Mouse (Mus musculus) kidney, embryonic 15.5 days (tissue): ENCODE results near the gene Miga1. TPM values are rescaled to one million over a fixed set of nuclear protein-coding genes. Genes with fewer than 3 reads are reported as not detected.
A peak's percentile ranks its signal among the peaks of the same experiment; 100 is the strongest.

Experiments
- ATAC-seq: fragments of 200-750 bp; cut with Nextera tagmentation; replicated peaks from 2 replicates; pipeline ENCODE4 v1.8.0; 2017; ENCODE audit warnings: moderate TSS enrichment; ENCODE audit not compliant: low FRiP score
- H3K27ac ChIP-seq: fragments of 300-500 bp; sonication (generic); 2 replicates; pipeline ENCODE4 v1.5.1; 2015; ENCODE audit warnings: mild to moderate bottlenecking, inconsistent platforms
- H3K27me3 ChIP-seq: fragments of 300-500 bp; sonication (generic); 2 replicates; pipeline ENCODE4 v1.6.1; 2015; ENCODE audit warnings: inconsistent platforms
- H3K36me3 ChIP-seq: fragments of 300-500 bp; sonication (generic); 2 replicates; pipeline ENCODE4 v1.6.1; 2015; ENCODE audit warnings: inconsistent platforms
- H3K4me1 ChIP-seq: fragments of 300-500 bp; sonication (generic); 2 replicates; pipeline ENCODE4 v1.6.1; 2015; ENCODE audit warnings: inconsistent platforms
- H3K4me2 ChIP-seq: fragments of 300-500 bp; sonication (generic); 2 replicates; pipeline ENCODE4 v1.6.1; 2015; ENCODE audit warnings: moderate library complexity, mild to moderate bottlenecking, inconsistent platforms
- H3K4me3 ChIP-seq: fragments of 300-500 bp; sonication (generic); replicated peaks from 2 replicates; pipeline ENCODE4 v1.5.1; 2015; ENCODE audit warnings: mild to moderate bottlenecking, inconsistent platforms
- H3K9ac ChIP-seq: fragments of 300-500 bp; sonication (generic); 2 replicates; pipeline ENCODE4 v1.6.1; 2015; ENCODE audit warnings: mild to moderate bottlenecking, inconsistent platforms
- H3K9me3 ChIP-seq: fragments of 300-500 bp; sonication (generic); replicated peaks from 2 replicates; pipeline ENCODE4 v1.6.1; 2016; ENCODE audit warnings: inconsistent platforms
- whole genome bisulfite sequencing: fragments of 180-500 bp; shearing (Covaris S2); methylation state at CpG from one replicate; pipeline ENCODE4 v1.1.7; 2015; ENCODE audit warnings: mixed read lengths; 5-methylcytosine and 5-hydroxymethylcytosine counted together
- polyA plus RNA-seq: library from polyadenylated mRNA; unstranded; fragments of >200 nt; fragmentation: Nextera tagmentation; extraction: Ambion mirVana; gene quantifications from 2 replicates; pipeline ENCODE4 v1.2.1, GENCODE M21; 2015

The Miga1 gene
- polyA plus RNA-seq, 1 experiment from 2014 or later, result 17.9 TPM

DNA sequence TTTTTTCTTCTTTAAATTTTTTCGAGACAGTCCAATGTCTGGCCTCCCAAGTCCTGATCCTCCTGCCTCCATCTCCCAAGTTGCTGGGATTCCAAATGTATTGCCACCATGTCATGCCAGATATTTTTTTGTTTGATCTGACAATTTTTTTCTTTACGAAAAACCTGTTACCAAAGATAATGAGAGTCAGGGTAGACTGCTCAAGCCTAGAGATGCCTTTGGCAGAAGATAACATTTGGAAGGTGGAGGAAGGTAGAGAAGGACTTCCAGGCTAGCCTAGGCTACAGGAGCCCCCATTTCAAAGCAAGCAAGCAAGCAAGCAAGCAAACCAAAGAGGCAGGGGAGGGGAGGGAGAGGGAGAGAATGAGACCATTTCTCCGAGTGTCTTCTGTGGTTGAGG, 7.0 kb upstream of the Miga1 start:
- no peak for ATAC-seq
- H3K9me3 ChIP-seq, result no peaks in the 10 kb centered on the region
- H3K4me2 ChIP-seq, result peak overlapping the region; percentile 63
- no peaks in the 10 kb centered on the region for H3K36me3 ChIP-seq
- no peaks in the 10 kb centered on the region for H3K27me3 ChIP-seq
- H3K4me3 ChIP-seq, result peak overlapping the region; percentile 70
- H3K27ac ChIP-seq, result no peak overlapping the region
- H3K9ac ChIP-seq, result peak overlapping the region; percentile 85
- H3K4me1 ChIP-seq, result peaks cover 16% of the 10 kb centered on the region
- 42% methylated on average over 3 of the region's 3 CpGs for WGBS

DNA sequence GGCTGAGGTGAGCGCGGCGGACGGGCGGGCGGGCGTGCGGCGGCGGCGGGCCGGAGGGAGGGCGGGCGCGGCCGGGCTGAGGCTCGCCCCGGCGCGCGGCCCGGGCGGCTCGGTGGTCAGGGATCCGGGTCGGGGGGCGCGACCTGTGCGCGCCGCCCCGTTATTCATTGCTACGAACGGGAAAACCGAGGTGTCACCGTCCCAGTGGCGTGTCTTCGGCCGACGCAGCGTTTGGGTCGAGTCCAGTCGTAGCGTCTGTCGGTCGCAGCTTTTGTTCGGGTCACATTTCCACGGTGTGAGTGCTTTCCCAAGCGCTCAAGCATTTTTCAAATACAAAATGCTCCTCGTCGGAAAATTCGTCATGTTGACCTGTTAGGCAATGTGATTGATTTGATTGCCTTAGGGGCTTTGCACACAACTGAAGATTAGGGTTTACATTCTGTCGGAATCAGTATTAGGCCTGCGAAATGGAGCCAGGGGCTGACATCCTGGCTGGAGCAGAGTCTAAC, 6.5 kb upstream of the Miga1 start:
- WGBS, result under 1% methylated on average over 44 of the region's 54 CpGs
- no peaks in the 10 kb centered on the region for H3K9me3 ChIP-seq
- H3K27me3 ChIP-seq, result no peaks in the 10 kb centered on the region
- peak; percentile 82 for ATAC-seq
- peak overlapping the region; percentile 63 for H3K4me2 ChIP-seq
- no peaks in the 10 kb centered on the region for H3K36me3 ChIP-seq
- H3K9ac ChIP-seq, result peak overlapping the region; percentile 85
- H3K4me3 ChIP-seq, result peak overlapping the region; percentile 70
- H3K27ac ChIP-seq, result peak overlapping the region; percentile 79
- peaks cover 16% of the 10 kb centered on the region for H3K4me1 ChIP-seq

DNA sequence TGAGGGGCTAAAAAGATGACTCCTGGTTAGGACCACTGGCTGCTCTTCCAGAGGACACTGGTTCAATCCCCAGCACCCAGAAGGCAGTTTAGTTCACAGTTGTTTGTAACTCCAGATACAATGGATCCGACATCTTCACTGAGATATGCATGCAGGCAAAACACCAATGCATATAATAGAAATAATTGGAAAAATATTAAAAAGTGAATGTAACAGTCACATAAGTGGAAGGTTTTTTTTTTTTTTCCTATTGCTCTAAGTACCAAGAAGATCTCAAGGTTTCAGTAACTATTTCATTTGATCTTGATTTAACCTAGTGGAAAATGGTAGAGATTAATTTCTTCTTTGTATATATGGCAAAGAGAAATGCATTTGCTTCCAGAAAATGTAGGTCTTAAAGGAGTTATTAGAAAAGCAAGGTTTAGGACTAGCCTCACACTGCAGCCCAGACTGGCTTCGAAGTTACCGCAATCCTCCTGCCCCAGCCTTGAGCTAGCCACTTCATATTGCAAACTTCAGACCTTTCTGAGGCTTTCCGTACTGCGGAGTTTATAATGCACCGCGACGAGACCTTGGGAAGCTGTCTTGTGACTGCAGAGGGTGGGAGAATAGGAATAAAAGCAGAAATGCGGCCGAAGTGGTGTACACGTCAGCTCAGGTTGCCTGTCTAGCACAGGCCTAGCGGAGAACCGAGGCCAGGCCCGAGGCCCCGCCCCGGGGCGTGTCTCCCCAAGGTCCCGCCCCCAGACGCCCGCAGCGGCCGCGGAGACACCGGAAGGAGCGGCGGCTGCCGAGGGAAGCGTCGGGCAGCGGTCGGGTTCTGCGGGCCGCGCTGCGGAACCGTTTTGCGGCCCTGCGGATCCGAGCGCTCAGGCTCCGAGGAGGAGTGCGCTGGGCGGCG, 5.8 kb upstream of the Miga1 start, which contains the start of gene Usp33:
TSS of gene Usp33 (plus strand) at position 747 of the 901 bp plus-strand sequence.
- H3K36me3 ChIP-seq, result no peaks in the 10 kb centered on the region
- H3K4me2 ChIP-seq, result peak within 1 kb of the TSS; percentile 63
- H3K27me3 ChIP-seq, result no peaks in the 10 kb centered on the region
- peak; percentile 98 for ATAC-seq
- H3K9me3 ChIP-seq, result no peaks in the 10 kb centered on the region
- WGBS, result 6% methylated on average over 42 of the region's 44 CpGs
- peak within 1 kb of the TSS; percentile 70 for H3K4me3 ChIP-seq
- peak within 1 kb of the TSS; percentile 85 for H3K9ac ChIP-seq
- peak within 1 kb of the TSS; percentile 79 for H3K27ac ChIP-seq
- peaks cover 14% of the 10 kb centered on the region for H3K4me1 ChIP-seq

DNA sequence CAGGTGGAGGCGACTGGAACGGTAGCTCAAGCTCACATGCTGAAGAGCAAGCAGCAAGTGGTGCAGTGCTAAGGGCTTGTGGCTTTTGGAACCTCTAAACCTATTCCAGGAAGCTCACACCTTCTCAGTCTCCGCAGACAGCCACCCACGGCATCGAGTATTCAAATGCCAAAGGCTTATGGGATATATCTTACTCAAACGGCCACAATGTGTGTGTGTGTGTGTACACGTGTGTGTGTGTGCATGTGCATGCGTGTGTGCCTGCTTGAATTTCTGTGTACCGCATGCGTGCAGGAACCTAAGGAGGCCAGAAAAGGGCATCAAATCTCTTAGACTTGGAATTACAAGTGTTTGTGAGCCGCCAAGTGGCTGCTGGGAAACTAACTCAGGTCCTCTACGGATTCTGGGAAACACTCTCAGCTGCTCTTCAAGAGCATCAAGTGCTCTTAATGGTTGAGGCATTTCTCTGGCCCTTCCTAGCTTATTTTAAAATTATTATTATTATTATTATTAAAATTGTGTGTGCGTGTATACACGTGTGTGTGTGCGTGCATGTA, 2.8 kb upstream of the Miga1 start:
- WGBS, result 90% methylated on average over 15 of the region's 15 CpGs
- no peak overlapping the region for H3K27ac ChIP-seq
- peaks cover 2% of the 10 kb centered on the region; the same call in 1 of the 2 replicates for H3K36me3 ChIP-seq
- H3K27me3 ChIP-seq, result no peaks in the 10 kb centered on the region
- ATAC-seq, result no peak
- H3K9ac ChIP-seq, result no peak overlapping the region
- H3K9me3 ChIP-seq, result no peaks in the 10 kb centered on the region
- H3K4me3 ChIP-seq, result no peak overlapping the region
- no peak overlapping the region for H3K4me2 ChIP-seq
- H3K4me1 ChIP-seq, result peaks cover 17% of the 10 kb centered on the region

DNA sequence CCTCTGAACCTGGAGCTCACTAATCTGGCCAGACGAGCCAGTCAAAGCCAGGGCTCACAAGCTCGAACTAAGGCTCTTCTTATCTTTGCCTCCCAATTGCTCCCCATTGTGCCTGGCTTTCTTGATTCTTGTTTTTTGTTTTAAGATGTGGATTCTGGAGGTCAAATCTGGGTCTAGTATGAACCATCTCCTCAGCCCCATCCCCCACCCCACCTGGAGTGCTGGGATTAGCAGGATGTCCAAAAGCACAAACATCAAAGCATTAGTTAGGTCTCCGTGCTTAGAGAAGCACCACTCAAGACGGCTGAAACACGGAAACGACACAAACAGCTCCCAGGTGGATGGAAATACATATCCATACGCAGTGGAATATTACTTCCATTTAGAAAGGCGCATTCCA, 4.1 kb downstream of the Miga1 start:
- ATAC-seq, result no peak
- peaks cover 52% of the 10 kb centered on the region for H3K36me3 ChIP-seq

DNA sequence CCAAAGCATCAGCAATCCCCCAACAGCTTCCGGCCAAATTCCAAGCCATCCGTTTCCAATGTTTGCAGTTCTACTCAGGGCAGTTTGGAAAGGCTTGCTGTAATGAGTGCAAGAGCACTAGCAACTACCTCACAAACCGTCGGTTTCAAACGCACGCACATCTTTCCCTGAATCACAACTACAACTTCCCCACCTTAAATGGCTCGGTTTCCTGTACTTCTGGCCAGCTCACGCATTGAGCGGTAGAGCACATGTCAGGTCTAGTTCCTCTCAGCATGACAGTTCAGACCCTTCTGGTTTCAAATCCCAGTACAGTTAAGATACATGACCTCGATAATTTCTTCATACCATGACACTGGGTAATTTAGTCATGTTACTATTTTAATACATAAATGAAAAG, 6.6 kb downstream of the Miga1 start:
- H3K27ac ChIP-seq, result no peak overlapping the region
- no peak overlapping the region for H3K4me2 ChIP-seq
- H3K4me1 ChIP-seq, result peaks cover 12% of the 10 kb centered on the region
- H3K36me3 ChIP-seq, result peaks cover 50% of the 10 kb centered on the region
- H3K4me3 ChIP-seq, result no peak overlapping the region
- no peaks in the 10 kb centered on the region for H3K27me3 ChIP-seq
- H3K9ac ChIP-seq, result no peak overlapping the region
- 88% methylated on average over 10 of the region's 10 CpGs for WGBS
- ATAC-seq, result no peak
- no peaks in the 10 kb centered on the region for H3K9me3 ChIP-seq

More for the DNA sequence above, 4.1 kb downstream of the Miga1 start:
- Histone ChIP-seq H3K4me1 (peaks cover 21% of the 10 kb centered on the region), H3K4me3 (no peak overlapping the region), H3K9me3 (no peaks in the 10 kb centered on the region), H3K27ac (no peak overlapping the region), H3K9ac (no peak overlapping the region), H3K4me2 (no peak overlapping the region), H3K27me3 (no peaks in the 10 kb centered on the region)
- 91% methylated on average over 8 of the region's 8 CpGs for WGBS

DNA sequence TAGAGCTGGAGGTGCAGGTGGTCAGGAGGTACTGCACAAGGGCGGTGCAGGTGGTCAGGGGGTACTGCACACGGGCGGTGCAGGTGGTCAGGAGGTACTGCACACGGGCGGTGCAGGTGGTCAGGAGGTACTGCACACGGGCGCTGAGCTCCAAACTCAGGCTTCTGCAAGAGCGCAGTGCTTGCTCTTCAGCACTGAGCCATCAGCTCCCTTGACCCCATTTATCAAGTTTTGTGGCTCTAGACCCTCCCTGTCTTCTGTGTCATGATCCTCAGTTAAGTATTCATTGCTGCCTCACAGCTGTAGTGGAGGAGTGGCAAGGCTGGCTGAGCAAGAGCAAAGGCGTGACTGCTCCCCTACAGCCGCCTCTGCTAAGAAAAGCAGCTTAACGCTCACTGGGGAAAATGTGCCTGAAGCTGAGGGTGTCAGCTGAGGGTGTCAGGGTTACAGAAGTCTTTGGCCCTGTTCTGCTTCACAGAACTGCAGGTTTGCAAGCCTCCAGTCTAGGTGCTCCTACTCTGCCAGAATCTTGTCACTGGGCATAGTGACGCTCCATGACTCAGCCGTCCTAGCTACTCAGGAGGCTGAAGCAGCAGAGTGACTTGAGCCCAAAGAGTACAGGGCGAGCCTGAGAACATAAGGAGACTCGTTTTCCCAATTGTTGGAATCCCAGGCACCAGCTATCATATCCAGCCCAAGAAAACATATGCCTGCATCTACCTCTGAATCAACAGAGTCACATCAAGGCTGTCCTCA, 7.5 kb downstream of the Miga1 start:
- H3K27me3 ChIP-seq, result no peaks in the 10 kb centered on the region
- H3K4me1 ChIP-seq, result peaks cover 12% of the 10 kb centered on the region
- 40% methylated on average over 15 of the region's 15 CpGs for WGBS
- ATAC-seq, result peak; percentile 97
- H3K4me3 ChIP-seq, result no peak overlapping the region
- no peak overlapping the region for H3K9ac ChIP-seq
- no peaks in the 10 kb centered on the region for H3K9me3 ChIP-seq
- peak overlapping the region; percentile 63 for H3K27ac ChIP-seq
- H3K36me3 ChIP-seq, result peaks cover 49% of the 10 kb centered on the region
- no peak overlapping the region for H3K4me2 ChIP-seq

DNA sequence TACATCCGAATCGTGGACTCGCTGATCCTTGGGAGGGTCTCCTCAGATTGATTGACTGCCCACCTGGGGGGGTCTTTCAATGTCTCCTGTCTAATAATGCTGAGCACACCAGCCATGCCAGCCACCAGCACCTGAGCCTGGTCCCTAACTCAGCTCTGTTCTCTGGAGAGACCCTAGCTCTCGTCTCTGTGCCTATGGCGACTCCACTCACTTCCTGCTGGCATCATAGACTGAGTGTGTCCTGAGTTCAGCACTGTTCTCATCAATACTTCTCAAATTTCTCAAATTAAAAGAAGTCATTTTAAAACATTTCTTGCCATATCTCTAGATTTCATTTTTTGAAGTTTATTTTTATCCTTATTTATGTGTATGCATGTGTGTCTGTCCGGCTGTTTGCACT, 8.1 kb downstream of the Miga1 start:
- H3K4me3 ChIP-seq, result no peak overlapping the region
- ATAC-seq, result peak; percentile 68; the same call in 1 of the 2 replicates

DNA sequence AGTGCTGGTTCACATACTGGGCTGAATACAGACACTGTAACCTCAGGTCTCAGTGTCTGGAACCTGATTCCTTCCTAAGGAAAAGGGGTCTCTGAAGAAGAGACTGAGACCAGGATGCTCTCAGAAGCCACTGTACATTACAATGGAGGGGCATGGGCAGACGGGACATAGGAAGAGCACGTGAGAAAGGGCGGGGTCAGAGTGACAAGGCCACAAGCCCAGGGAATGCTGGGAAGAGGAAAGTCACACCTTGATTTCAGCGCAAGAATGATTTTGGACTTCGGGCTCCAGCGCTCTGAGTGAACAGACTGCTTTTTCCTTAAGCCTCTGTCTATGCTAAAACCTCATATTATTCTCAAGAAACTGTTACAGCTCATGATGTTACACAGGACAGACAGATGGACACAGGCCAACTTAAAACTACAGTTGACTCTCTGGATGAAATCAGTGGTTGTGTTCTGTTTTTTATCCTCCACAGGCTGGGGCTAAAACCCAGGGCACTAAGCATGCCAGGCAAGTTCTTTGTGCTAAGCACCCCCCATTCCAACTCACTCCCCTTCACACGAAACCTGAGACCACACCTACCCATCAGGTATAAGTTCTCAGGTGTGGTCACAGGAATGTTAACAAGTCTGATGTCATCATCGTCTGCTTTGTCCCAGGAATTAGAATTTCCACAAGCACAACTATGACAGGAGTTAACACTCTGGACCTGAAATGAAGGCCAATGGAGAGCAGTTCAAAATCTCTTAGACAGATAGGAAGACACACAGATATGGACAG, 18.3 kb downstream of the Miga1 start:
- H3K4me2 ChIP-seq, result no peak overlapping the region
- H3K9me3 ChIP-seq, result no peaks in the 10 kb centered on the region
- H3K4me1 ChIP-seq, result no peaks in the 10 kb centered on the region
- no peak for ATAC-seq
- no peaks in the 10 kb centered on the region for H3K27me3 ChIP-seq
- H3K9ac ChIP-seq, result no peak overlapping the region
- H3K36me3 ChIP-seq, result peaks cover 15% of the 10 kb centered on the region
- 92% methylated on average over 8 of the region's 8 CpGs for WGBS
- no peak overlapping the region for H3K4me3 ChIP-seq
- no peak overlapping the region for H3K27ac ChIP-seq

More for the DNA sequence above, 8.1 kb downstream of the Miga1 start:
- Histone ChIP-seq H3K4me2 (no peak overlapping the region), H3K36me3 (peaks cover 43% of the 10 kb centered on the region), H3K4me1 (peaks cover 12% of the 10 kb centered on the region), H3K9ac (no peak overlapping the region), H3K9me3 (no peaks in the 10 kb centered on the region), H3K27me3 (no peaks in the 10 kb centered on the region), H3K27ac (no peak overlapping the region)
- 80% methylated on average over 6 of the region's 6 CpGs for WGBS

DNA sequence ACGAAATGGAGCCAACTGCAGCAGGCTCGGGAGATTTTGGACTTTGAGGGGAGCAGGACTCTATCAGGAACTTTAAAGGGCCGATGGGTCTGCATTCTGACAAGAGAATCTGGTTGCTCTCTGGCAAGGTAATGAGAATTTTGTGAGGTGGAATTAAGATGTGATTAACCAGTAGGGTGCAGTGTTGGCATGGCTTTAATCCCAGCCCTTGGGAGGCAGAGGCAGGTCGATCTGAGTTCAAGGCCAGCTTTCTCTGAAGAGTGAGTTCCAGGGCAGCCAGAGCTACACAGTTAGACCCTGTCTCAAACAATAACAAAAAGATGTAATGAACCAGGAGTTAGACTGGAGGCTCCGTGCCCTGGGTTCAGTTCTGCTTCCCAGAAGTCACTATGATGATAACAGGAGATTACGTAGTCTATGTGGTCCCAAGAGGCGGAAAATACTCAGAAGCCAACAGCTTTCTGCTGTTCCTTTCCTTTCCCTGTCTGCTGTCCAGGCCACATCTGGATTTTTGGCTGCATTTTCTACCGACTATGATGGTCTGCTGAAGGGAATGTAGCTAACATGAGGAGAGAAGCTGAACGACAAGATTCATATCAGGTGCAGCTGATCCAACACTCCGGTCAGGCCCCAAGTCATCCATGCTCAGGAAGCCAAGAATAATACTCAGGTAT, 19.1 kb downstream of the Miga1 start:
- no peak for ATAC-seq
- no peaks in the 10 kb centered on the region for H3K9me3 ChIP-seq
- no peaks in the 10 kb centered on the region for H3K27me3 ChIP-seq
- WGBS, result 91% methylated on average over 10 of the region's 10 CpGs
- H3K4me1 ChIP-seq, result no peaks in the 10 kb centered on the region
- H3K4me2 ChIP-seq, result no peak overlapping the region
- H3K4me3 ChIP-seq, result no peak overlapping the region
- peaks cover 15% of the 10 kb centered on the region for H3K36me3 ChIP-seq
- H3K27ac ChIP-seq, result no peak overlapping the region
- no peak overlapping the region for H3K9ac ChIP-seq
